Mouse (Mus musculus) layer of hippocampus, adult 11-12 months (tissue): ENCODE data around the gene Chst3.
"Not testable (repeated sequence)": the region's sequence is repeated elsewhere in the genome, so short reads cannot be mapped to it uniquely, and the experiment has no call there.

ENCODE experiments used
- DNase-seq: peaks from one replicate; pipeline ENCODE4 v3.0.0; 2022; ENCODE audit warnings: low spot score

Gene Chst3

DNA sequence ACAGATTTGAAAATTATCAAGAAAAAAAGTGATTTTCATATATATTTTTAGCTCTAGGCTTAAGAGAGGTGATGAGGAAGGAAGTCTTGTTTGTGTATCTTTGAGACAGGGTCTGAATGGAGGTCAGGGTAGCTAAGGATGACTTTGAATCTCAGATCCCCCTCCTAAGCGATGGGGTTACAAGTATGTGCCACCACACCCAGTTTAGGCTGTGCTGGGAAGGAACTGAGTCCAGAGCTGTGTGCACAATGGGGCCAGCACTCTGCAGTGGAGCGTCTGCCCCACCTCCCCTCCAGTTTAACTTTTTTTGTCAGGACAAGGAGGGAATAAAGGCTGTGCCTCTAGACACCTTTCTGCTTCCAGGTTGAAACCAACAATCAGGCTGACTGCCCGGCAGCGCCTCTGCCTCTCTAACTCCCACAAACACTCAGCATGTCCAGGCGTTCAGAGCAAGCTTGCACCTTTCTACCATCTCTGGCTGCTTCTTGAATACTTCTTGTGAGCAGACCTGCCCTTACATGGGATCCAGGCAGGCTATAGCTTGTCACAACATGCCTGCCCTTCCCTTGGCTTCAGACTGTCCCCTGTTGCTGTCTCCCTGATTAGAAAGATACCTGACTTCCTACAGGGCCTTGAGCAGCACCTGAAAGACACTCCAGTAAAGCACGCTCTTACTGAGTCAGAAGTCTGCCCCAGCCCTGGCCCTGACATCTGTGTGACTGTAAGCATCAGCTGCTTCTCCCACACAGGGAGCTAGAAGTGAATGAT, 11.4 kb upstream of the Chst3 start:
- DNase-seq: no peak

DNA sequence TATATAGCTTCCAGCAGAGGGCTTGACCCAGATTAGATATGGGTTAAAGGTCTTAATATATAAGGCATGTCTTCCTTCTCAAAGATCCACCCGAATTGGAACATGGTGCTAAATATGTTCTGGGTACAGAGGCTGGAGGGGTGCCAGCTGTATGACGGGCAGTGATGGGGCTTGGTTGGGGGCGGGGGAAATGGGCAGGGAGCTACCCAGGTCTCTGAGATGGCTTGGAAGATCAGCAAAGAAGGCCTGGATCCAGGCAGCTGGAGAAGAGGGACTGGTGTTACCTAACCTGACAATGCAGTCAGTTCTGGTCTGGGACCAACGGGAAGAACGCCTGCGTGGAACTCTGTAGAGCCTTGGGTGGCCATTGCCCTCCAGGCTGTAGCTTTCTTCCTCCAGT, 10.1 kb upstream of the Chst3 start:
- no peak for DNase-seq

DNA sequence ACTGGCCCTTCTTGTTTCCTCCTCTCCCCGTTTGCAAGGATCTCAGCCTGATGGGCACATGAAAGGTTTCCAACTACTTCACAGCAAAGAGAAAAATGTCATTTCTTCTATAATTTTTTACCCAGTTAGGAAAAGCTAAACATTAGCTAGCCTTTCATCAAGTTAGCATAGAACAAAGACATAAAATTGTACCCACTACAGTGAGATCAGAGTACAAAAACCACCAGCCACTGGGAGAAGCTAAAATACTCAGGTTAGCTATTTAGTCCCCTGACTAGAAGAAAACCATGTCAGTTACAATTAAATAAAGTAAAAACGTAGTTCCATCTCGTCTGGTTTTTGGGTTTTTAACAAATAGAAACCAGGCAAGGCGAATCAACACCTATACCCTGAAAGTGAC, 8.6 kb upstream of the Chst3 start:
- no peak for DNase-seq

DNA sequence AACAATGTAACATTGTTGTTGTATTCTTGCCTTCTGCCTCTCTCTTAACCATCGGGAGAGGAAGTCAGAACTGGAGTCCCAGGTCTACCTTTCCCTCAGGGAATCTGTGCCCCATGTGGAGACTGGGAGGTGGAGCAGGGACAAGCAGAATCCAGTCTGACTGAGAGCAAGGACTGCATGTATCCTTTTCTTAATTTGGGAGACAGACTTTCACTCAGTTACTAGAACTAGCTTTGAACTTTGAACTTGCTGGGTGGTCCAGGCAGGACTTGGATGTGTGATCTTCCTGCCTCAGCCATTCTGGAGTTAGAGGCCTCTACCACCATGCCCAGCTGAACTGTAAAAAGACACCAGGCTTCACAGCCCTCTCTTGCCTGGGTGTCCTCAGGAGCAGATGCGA, 5.5 kb upstream of the Chst3 start:
- DNase-seq: no peak

DNA sequence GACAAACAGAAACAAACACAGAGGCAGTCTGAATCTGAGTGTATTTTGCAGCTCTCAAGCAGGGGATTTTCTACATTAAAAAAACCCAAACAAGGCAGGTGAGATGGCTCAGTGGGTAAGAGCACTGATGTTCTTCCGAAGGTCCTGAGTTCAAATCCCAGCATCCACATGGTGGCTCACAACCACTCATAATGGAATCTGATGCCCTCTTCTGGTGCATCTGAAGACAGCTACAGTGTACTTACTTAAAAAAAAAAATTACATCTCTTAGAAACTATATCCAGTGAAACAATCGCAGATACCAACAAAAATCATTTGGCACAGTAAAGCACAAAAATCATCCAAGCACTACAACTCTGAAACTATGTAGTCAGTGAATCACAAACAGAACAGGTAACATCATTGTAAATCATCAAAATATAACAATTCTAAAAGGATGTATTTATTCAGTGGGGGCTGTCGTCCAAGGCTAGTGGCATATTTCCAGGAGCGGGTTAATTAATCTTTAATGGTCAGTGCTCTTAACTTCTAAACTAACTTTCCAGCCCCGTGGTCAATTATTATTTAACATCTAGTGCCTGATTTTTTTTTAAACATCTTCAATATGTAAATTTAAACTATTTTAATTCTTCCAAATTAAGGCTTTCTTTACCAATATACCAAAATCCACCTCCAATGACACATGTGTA, 2.7 kb upstream of the Chst3 start:
- not testable (repeated sequence) for DNase-seq

DNA sequence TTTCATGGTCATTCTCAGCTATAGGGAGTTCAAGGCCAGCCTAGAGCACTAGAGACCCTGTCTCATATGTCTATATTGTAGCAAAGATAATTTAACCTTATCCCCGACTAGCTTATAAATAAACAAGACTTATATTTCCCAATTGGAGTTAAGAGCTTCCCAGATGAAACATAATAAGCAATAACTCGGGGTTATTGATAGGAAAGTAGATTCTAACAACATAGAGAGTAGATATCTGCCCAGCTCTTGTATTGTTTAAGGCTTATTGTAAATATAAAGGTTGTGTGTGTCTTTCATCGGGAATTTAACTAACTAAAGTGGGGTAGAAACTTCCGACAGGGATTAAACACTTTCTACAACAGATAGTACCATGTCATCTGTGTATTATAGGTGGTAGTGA, 1.5 kb upstream of the Chst3 start:
- DNase-seq: no peak

DNA sequence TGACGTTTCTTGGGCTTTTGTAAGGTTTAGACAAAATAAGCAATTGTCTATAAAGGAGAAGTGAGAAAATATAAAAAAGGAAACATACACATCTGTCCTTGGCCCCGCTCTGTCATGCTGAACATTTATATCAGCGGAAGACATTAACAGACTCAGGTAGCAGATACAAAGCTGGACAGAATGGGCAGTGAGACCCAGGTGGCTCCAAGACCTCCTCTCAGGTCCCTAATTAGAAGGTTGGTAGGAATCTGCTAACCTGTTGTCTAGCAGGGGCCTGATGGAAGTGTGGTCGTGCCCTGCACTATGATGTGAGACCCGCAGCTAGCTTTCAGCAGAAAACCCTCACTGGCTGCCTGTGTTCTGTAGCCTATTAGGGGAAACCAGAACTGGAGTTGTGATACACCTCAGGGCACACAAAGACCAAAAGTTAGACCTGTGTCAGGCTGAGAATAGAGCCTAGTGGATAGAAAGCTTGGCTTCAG, 1.0 kb upstream of the Chst3 start:
- no peak for DNase-seq

DNA sequence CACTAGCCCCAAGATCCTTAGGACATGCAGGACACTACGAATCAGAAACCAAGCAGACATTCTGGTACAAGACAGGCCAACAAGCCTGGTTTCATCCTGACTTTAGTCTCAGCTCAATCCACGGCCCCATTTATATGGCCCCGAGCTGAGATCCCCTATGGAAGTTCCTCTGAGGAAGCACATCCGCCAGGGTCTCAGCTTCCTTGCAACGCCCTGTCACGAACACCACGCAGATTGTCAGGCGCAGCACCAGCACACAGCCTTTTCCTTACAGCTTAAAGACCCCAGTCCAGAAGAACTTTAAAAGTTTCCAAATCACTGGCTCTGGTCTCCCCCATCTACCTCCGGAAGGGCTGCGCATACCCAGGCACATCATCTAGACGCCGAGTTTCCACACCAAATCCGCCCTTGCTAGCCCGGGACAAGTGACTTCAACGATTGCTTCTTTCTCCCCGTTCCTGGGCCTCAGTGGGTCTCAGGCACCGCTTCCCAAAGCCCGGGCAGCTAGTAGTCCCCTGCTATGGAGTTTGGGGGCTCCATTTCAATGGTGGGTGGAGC, 948 bp downstream of the Chst3 start:
- DNase-seq: no peak

DNA sequence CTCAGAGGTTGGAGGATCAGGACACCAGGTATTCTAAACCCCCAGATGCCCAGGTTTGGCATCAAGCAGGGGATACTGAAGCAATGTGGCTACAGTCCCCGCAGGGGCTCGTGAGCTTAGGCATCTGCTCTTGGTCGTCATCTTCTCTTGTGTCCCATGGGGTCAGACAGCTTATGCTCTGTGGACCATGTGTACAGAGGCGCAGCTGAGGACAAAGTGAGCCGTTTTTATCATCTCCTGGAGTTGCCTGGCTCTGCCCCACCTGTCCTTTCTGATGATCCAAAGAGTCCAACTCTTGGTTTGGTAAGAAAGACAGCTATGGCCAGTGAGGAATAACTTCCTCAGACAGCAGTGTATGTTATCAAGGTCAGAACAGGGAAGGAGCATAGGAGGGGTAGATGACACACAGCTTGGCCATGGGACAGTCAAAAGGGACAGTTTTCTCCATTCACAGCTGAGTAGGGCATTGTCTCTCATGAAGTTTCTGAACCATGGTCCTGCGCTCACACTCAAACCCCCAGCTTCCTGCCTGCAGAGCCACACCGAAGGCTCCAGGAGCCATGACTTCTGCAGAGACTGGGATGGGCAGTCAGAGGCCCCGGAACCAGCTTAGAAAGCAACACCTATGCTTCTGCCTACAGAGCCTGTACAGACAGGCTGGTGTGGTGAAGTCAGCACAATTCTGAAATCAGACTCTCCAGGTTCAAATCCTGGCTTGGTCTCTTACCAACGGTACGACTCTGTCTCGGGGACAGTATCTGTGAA, 2.5 kb downstream of the Chst3 start:
- DNase-seq: no peak

DNA sequence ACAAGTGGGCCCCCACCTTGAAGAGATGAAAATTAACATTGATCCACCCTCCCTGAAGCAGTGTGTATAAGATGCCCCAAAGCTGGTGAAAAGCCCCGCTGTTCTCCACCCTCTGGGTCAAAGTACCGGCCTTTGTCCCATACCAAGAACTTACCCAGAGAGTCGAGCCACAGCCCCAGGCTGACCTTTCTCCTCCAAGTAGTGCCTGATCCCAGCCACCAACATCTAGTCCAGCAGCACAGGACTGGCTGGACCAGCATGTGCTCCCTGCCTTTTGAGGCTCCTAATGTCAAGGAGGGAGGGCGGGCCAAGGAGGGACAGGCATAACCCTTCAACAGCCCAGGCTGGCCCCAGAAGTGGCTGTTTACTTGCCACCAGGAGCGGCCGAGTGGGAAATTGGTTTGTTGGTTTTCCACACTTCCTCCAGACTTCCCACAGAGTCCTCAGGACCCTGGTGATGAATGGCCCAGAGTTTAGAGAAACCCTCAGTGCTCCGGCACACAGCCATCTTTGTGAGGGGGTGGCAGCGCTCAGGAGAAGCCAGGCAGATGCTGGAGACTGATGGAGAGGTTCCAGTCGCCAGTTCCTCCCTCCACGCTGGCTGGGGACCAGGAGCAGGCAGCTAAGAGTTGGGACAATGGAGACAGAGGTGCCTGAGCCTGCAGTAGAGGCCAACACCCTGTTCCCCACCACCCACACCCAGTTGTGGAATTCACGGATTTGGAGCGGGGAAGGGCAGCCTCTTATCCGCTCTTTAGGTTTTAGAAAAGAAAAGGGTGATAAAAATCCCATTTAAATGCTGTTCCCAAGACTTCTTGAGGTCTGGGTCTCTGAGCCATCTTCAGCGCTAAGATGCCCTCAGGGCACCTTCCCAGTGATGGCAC, 3.7 kb downstream of the Chst3 start:
- no peak for DNase-seq

DNA sequence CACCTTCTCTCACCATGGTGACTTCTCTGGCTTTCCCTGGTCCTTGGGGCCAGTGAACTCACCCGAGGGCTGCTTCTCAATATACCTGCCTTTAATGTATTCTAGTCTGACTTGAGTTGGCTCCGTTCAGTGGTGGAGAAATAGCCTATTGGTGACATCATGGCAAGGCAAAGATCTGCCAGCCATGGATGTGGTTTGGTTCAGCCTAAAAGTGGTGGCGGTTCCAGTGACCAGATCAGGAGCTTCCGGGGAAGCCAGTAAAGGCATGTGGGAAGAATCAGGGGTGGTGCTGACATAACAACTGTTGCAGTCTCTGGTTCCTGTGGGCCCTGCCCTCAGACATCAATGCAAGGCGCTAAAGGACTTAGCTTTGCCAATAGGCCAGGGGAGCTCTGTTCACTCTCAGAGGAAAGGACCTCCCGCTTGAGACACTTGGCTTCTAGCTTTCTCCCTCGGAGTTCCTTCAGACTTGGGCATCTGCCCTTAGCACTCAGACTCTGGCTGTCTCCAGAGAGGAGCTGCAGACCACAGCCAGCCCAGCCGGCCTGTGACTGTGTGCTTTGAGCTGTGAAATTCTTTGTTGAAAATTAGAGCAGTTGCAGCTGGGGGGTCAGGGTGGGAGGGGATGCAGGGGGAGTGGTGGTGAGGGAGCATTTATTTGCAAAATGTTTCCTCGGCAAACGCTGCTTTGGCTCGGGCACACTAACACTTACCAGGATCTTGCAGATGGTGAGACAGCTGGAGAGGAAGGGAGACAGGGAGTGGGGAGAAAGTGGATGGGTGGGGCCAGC, 6.3 kb downstream of the Chst3 start:
- no peak for DNase-seq

DNA sequence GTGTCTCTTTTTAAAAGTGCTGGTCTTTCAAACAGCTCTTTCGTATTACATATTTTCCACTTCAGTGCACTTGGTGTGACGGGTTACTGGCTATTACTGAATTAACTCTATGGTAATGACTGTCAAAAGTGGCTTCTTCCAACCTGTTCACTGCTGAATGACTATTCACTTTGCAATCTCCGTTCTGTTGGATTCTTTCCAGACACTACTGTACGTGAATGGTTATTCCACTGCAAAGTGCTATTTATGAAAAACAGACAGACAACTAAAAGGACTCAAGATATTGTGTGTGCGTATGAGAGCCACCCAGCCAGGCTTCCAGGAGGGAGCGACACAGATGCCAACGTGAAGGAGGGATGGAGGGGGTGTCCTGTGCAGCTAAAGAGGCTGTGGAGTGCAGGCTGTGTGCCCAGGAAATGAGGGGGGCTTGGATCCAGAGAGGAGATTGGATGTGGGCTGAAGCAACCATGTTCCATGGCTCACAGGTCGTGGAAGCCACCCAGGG, 7.5 kb downstream of the Chst3 start:
- no peak for DNase-seq

DNA sequence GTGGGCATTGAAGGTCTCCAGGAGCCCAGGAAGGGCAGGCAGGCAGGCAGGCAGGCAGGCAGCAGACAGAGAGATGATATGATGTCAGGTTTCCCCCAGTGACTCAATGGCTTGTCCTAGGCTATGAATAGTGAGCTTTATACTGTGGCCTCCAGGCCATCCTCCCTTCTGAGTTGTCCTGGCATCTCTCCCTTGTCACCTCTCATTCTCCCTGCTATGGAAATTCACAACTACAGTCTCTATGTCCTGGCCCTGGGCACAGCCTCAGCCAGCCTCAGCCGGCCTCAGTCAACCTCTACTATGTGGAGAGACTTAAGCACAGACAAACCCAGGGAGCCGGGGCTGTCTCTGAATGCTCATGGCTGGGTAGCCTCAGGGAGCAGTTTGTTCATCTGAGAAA, 8.6 kb downstream of the Chst3 start:
- no peak for DNase-seq

DNA sequence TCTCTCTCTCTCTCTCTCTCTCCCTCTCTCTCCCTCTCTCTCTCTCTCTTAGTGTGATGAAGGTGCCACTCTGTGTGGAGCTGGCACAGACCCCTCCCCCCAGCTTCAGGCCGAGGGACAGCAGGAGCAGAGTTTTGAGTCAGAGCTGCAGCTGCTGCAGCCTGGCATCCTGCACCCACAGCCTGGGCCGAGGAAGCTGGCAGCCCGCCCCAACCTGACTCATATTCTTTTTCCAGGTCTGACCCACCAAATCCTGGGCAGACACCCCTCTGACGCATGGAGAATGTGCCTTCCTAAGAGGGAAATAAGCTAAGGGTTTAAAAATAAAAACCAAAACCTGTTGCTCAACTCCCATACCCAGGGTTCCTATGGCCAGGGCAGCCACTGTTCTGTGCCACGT, 9.8 kb downstream of the Chst3 start:
- DNase-seq: peak; percentile 82

DNA sequence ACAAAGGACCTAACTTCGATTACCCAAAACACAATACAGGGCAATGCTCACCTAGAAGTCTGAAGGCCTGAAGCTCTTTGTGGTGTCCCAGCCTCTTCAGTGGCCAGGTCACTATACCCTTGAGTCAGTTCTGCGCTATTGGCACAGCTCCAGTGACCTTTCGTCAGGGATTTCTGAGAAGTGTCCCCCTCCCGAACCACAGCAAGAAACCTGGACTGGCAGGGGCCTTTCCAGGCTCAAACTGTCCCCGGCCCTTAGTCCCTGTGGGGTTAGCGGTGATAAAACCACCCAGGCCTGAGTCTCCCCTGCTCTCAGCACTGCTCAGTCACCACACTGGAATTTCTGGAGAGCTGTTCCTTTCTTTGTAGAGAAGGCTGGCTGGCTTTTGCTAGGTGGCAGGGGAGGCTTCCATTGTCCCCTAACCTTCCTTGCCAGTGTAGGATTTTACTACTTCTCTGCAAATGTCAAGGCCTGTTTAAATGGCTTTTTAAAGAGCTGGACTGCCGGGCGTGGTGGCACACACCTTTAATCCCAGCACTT, 11.8 kb downstream of the Chst3 start:
- no peak for DNase-seq

DNA sequence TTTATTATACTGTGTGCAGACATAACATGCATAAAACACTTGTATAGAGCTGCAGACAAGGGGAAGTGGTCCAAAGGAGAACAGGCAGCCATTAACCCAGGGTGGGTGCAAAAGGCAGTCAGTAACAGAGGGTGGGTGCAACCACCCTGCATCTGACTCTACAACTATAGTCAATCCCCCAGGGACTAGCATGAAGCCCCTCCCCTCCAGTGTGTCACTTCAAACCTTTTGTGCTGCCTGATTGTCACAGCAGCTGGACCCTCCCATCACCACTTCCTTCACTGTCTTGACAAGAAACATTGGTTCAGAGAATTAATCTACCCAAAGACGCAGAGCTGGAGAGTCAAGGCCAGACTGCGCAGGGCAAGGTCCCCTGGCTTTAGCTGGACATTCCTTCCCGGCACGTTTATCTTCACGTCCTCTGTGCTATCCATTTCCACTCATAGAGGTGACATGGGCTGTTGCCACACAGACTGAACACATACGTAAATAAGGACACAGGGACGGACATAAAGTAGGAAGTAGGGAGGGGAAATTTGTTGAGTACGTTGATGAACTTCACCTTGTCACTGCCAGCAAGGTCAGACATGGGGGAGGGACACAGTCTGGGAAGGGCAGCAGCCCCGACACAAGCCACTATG, 13.3 kb downstream of the Chst3 start:
- no peak for DNase-seq

DNA sequence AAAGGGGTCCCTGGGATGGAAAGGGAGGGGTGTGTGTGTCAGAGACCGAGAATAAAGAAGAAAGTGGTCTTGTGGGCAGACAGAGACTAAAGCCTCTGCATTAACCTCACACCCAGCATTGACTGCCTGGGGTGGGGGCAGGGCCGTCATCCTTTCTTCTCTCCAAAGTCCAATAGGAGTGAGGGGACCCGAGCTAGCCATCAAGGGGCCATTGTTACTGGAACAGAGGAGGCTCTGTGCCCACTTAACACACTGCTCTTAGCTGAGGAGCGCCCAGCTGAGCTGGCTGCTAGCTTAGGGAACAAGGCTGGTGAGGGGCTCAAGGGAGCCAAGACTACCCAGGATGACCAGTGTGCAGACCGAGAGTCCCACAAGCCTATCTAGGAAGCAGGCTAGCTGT, 16.3 kb downstream of the Chst3 start:
- peak; percentile 53 for DNase-seq

DNA sequence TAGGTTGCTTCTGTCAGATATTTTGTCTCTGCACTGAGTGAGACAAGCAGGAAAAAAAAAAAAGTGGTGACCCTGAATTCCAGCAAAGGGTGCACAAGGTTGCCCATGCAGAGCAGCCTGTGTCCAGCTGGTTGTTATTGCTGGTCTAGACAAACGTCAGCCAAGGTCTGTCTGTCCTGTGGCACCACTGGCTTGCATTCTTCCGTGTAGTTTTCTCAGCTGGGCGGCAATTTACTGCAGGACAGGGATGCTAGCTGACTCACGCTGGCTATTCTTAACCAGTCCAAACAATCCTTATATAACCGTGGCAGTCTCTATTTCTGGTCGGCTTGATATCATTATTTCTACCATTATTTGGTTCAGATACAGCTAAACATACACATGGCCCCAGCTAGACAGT, 18.1 kb downstream of the Chst3 start:
- DNase-seq: no peak

DNA sequence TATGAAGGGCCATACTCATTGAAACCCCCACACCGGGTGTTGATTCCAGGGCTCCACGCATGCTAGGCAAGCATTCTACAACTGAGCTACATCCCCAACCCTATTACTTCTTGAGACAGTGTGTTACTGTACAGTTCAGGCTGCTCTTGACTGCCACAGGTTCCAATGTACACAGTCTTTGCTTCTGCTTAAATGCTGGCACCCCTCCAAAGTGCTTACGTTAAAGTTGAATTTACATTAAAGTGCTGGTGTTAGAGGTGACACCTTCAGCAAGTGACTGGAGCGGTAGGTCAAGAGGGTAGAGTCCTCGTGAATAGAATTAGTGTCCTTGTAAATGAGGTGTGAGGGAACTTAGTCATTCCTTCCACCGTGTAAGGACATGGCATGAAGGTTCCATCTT, 19.7 kb downstream of the Chst3 start:
- DNase-seq: no peak

DNA sequence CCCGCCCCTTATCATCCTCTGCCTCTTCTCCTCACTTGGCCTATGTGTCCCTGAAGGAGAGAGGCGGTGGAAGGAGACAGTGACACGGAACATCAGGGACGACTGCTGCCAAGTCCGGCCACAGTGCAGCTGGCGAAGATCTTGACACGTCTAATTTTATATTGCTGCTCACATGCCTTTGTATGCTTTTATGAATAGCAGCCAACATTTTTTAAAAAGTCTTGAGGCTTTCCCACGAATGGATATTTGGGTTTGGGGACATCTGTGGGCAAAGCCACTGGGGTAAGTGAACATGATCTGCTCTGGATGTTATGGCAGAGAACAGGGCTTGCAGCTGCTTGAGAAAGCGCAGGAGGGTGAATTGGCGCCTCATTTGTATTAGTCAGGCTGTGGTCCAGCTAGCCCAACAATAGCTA, 21.6 kb downstream of the Chst3 start:
- no peak for DNase-seq
